Mouse (Mus musculus) left cerebral cortex, postnatal 4 days (tissue): ENCODE measurements around the gene Gm42957. TPM values are rescaled to one million over a fixed set of nuclear protein-coding genes. Genes with fewer than 3 reads are reported as not detected.
"Not testable (repeated sequence)": the region's sequence is repeated elsewhere in the genome, so short reads cannot be mapped to it uniquely, and the experiment has no call there.

Experiments used
- DNase-seq: peaks from one replicate; pipeline ENCODE4 v3.0.0-alpha.2; 2022
- intact Hi-C: fragments of 180-260 bp; cut with DNase I; formaldehyde crosslinking; loops from one replicate; pipeline ENCODE4 v1.15.1; 2025
- total RNA-seq, 2 experiments: library from RNA; stranded (reverse); gene quantifications; 2 replicates each; pipeline ENCODE4 v1.2.3; 2021

Gene Gm42957
- total RNA-seq, 2 experiments from 2014 or later: 0.40 to 0.52 TPM

- no peak for DNase-seq
- intact Hi-C loops: no loop called here
Measured at GRCm38 (mm10) chr3:96606618-96607017, 28.7 kb upstream of the Gm42957 start.

- no peak for DNase-seq
- intact Hi-C loops: no loop called here
Measured at GRCm38 (mm10) chr3:96617941-96618340, 17.3 kb upstream of the Gm42957 start.

DNA sequence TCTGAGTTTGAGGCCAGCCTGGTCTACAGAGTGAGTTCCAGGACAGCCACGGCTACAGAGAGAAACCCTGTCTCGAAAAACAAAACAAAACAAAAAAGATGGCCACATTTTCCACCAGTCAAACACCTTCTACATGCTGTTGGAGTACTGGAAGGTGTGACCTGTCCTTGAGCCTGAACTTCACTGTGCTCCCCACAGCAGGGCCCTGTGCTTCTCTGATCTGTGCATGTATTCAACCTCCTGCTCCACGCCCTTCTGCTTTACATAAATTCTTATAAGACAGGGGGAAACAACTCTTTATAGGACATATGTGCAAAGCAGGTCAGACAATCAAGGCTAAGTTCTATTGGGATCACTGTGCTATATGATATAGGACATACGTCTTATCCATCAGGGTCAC lies 12.1 kb upstream of the Gm42957 start:
- intact Hi-C loops: no loop called here
- DNase-seq: no peak

- peak; percentile 97 for DNase-seq
- intact Hi-C loops: loop anchor here (10.0 kb wide), 1 partner anchor 85 kb away; no protein-coding TSS in a partner anchor
Measured at GRCm38 (mm10) chr3:96629729-96630600, 5.3 kb upstream of the Gm42957 start, which contains the start of gene Rbm8a. Gene Rbm8a, plus strand, starts transcription at chr3:96629933.

- intact Hi-C loops: loop anchor here (10.0 kb wide), 1 partner anchor 87 kb away; no protein-coding TSS in a partner anchor
- DNase-seq: no peak
Measured at GRCm38 (mm10) chr3:96632058-96632457, 3.2 kb upstream of the Gm42957 start.

DNA sequence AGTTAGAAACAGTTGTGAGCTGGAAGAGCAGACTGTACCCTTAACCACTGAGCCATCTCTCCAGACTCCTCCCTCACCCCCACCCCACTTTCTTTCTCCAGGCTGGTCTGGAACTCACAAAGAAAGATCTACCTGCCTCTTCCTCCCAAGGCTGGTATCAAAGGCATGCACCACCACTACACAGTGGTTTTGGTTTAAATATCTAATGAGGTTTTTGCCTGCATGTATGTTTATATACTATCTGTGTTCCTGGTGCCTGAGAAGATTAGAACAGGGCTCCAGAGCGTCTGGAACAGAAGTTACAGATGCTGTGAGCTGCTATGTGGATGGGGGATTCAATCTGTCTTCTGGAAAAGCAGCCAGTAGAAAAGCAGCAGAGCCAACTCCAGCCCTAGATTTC lies 1.3 kb upstream of the Gm42957 start:
- intact Hi-C loops: loop anchor here (10.0 kb wide), 1 partner anchor 89 kb away; no protein-coding TSS in a partner anchor
- no peak for DNase-seq

GRCm38 (mm10) chr3:96635906-96636305 lies 632 bp downstream of the Gm42957 start:
- intact Hi-C loops: loop anchor here (5.0 to 10.0 kb wide), 2 partner anchors 34 to 91 kb away; partner anchors contain the start of gene Lix1l
- no peak for DNase-seq

- no peak for DNase-seq
- intact Hi-C loops: loop anchor here (5.0 to 10.0 kb wide), 2 partner anchors 34 to 92 kb away; partner anchors contain the start of gene Lix1l
Measured at GRCm38 (mm10) chr3:96636448-96636847, 1.2 kb downstream of the Gm42957 start.

DNA sequence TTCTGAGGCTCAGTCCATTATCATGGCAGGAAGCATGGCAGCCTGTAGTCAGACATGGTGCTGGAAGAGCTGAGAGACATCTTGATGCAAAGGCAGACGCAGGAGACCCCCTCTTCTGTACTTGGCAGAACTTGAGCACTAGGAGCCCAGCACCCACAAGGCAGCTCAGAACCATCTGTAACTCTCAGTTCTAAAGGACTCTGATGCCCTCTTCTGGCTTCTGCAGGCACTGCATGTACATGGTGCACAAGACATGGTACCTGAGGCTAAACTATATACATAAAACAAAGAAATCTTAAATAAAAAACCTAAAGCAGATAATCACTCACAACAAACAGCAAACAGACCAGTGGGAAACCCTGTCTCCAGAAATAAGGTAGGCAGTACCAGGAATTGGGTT lies 3.9 kb downstream of the Gm42957 start:
- intact Hi-C loops: loop anchor here (5.0 to 10.0 kb wide), 2 partner anchors 37 to 94 kb away; partner anchors contain the start of gene Lix1l
- peak; percentile 52 for DNase-seq

DNA sequence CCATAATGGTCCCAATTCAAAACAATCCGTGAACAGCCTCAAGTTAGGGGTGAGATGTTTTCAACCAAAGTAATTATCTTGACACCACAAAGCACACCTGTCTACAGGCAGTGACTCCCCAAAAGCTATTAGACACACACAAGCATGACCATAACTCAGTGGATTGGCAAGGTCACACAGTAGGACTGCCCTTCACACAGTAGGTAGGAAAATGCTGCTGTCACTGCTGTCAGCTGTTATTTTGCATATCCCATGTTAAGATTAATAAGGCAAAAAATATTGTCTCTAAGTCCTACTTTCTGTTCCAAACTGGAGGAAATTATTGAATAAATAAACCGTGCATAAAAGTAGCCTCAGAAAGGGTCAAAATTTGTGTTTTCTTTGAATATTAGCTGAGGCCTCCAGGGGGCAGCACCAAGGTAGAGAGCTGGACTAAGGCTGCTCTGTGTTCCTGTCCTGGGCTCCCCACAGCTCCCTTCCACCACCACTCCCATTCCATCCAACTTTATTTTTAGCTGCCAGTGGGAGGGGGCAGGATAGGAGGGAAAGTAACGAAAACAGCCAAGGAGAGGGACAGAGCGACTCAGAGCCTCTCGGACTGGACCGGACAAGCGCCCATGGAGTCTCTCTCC lies 9.9 kb downstream of the Gm42957 start, which contains the start of gene Itga10:
Itga10 (plus strand) TSS at position 567 of the 632 bp plus-strand sequence.
- peak; percentile 53 for DNase-seq

DNA sequence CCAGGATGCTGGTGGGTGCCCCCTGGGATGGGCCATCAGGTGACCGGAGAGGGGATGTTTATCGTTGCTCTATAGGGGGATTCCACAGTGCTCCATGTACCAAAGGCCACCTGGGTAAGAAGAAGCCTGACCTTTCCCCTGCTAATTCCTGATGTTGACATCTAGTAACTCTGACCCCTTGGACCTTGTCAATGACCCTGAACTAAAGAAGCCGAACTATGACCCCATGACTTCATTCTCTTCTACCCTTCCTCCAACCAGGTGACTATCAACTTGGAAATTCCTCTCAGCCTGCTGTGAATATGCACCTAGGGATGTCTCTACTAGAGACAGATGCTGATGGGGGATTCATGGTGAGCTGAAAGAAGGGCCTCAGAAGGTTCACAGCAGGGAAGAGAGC lies 12.1 kb downstream of the Gm42957 start:
- no peak for DNase-seq
- intact Hi-C loops: no loop called here

More for the DNA sequence above, 9.9 kb downstream of the Gm42957 start, which contains the start of gene Itga10:
- intact Hi-C loops: no loop called here

GRCm38 (mm10) chr3:96660901-96661300 lies 25.6 kb downstream of the Gm42957 start:
- DNase-seq: no peak

GRCm38 (mm10) chr3:96662731-96663316 lies 27.6 kb downstream of the Gm42957 start:
- intact Hi-C loops: no loop called here
- no peak for DNase-seq

More at GRCm38 (mm10) chr3:96660901-96661300, 25.6 kb downstream of the Gm42957 start:
- intact Hi-C loops: no loop called here

- peak; percentile 87 for DNase-seq
- intact Hi-C loops: no loop called here
Measured at GRCm38 (mm10) chr3:96663432-96664239, 28.4 kb downstream of the Gm42957 start.

DNA sequence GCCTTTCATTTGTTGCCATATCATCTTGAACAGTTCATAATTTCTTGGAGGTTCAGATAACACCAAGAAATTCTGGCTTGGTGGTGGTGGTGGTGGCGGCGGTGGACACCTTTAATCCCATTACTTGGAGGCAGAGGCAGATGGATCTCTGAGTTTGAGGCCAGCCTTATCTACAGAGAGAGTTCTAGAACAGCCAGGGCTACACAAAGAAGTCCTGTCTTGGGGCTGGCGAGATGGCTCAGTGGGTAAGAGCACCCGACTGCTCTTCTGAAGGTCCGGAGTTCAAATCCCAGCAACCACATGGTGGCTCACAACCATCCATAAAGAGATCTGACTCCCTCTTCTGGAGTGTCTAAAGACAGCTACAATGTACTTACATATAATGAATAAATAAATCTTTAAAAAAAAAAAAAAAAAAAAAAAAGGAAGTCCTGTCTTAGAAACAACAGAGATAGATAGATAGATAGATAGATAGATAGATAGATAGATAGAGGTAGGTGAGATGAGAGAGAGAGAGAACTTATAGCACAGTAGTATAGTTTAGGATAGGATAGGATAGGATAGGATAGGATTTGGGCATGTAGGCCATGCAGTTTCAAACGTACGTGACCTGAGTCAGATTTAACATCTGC lies 30.6 kb downstream of the Gm42957 start:
- intact Hi-C loops, DNase-seq: not testable (repeated sequence)

- intact Hi-C loops: no loop called here
- DNase-seq: no peak
Measured at GRCm38 (mm10) chr3:96666916-96667315, 31.6 kb downstream of the Gm42957 start.

DNA sequence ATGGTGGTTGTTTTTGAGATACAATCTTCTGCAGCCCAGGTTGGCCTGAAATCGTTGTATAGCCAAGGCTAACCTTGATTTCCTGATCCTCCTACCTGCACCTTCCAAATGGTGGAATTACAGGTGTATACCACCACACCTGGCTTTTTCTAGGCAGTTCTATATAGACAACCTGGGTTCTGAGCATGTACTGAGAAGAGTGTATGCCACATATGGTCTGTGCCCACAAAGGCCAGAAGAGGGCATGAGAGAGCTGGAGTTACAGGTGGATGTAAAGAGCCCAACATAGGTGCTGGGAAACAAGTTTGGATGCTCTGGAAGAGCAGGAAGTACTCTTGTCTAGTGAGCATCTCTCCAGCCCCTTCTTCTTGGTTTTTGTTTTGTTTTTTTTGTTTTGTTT lies 32.0 kb downstream of the Gm42957 start:
- DNase-seq: no peak
- intact Hi-C loops: no loop called here

DNA sequence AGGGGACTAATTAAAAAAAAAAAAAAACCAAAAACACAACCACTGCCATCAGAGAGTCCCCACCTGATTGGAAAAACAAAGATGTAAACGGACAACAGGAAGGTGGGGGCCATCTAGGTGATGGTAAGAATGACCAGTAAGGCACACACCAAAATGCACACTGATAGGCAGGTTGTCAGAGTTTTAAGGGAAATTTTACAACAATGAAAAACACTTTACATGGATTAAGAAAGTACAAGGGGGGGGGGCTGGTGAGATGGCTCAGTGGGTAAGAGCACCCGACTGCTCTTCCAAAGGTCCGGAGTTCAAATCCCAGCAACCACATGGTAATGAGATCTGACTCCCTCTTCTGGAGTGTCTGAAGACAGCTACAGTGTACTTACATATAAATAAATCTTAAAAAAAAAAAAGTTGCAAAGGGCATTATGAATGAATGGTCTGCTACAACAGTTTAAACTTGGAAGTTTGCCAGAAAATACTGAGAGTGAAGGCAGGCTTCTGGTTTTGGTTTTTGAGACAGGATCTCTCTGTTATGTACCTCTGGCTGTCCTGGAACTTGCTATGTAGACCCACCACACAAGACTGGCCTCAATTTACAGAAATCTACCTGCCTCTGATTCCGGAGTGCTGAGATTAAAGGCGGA lies 33.3 kb downstream of the Gm42957 start:
- no peak for DNase-seq
- intact Hi-C loops: no loop called here
